Mouse (Mus musculus): ENCODE data around the gene Yipf7.

Gene Yipf7

GRCm38 (mm10) chr5:69542489-69542888 is at the start of gene Yipf7:
Gene Yipf7, minus strand, starts transcription at chr5:69542648.
- DNase-seq = no peak

- DNase-seq = peak; percentile 76 to 77
Measured at GRCm38 (mm10) chr5:69591640-69592461, 49.4 kb upstream of the Yipf7 start, which contains the start of gene Gnpda2. Gene Gnpda2, minus strand, starts transcription at chr5:69592340.

GRCm38 (mm10) chr5:69557404-69557935 is 15.0 kb upstream of the Yipf7 start:
- DNase-seq = peak in 1 of 2 experiments; percentile 26

GRCm38 (mm10) chr5:69556628-69557403 is 14.4 kb upstream of the Yipf7 start, which contains the start of gene Guf1:
Gene Guf1, plus strand, starts transcription at chr5:69556923.
- peak; percentile 96 to 97 for DNase-seq

- no peak for DNase-seq
Measured at GRCm38 (mm10) chr5:69541680-69542079, 768 bp downstream of the Yipf7 start.

GRCm38 (mm10) chr5:69523944-69524343 is 18.5 kb downstream of the Yipf7 start:
- DNase-seq = no peak

GRCm38 (mm10) chr5:69522064-69522463 is 20.4 kb downstream of the Yipf7 start:
- DNase-seq = peak; percentile 2 to 10

GRCm38 (mm10) chr5:69520661-69521278 is 21.7 kb downstream of the Yipf7 start:
- DNase-seq = peak; percentile 63 to 65

- DNase-seq = no peak
Measured at GRCm38 (mm10) chr5:69512203-69512602, 30.2 kb downstream of the Yipf7 start.

- DNase-seq = no peak
Measured at GRCm38 (mm10) chr5:69511631-69512030, 30.8 kb downstream of the Yipf7 start.

- DNase-seq = no peak
Measured at GRCm38 (mm10) chr5:69507045-69507444, 35.4 kb downstream of the Yipf7 start.

- no peak for DNase-seq
Measured at GRCm38 (mm10) chr5:69489046-69489445, 53.4 kb downstream of the Yipf7 start.

GRCm38 (mm10) chr5:69467520-69467919 is 74.9 kb downstream of the Yipf7 start:
- DNase-seq = no peak

Data from B cell, adult 2 months (primary cell).